Mouse (Mus musculus): ENCODE measurements around the gene Asb4. TPM values are rescaled to one million over a fixed set of nuclear protein-coding genes. Genes with fewer than 3 reads are reported as not detected.

Asb4 gene
- polyA plus RNA-seq, 1 experiment from 2014 or later: 15.4 TPM

DNA sequence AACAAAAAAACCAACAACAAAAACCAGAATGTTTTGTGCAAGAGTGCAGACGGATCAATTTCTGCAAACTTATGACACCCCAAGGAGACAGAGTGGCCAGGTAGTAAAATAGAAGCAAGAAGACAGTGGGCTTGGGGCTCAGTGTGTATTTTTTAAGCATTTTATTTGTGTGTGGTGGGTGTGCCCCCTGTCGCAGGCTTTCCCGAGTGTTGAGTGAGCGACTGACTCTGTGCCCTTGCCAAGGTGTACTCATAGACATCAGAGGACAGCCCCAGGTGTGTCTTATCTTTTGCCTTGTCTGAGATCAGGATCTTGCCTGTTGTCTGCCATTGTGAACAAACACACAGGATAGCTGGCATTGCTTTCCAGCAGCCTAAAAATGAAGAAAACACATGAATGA lies 63.8 kb downstream of the Asb4 start:
- Histone ChIP-seq H3K27ac (ENCODE audit: low read depth, low read length) (no peak overlapping the region), H3K9me3 (ENCODE audit: control insufficient read depth, low read length) (no peaks in the 10 kb centered on the region), H3K4me2 (ENCODE audit: low read length) (no peak overlapping the region), H3K4me3 (ENCODE audit: low read length) (no peak overlapping the region), H3K4me1 (ENCODE audit: control insufficient read depth, insufficient read depth, low read depth, low read length) (peaks cover 4% of the 10 kb centered on the region; the same call in 1 of the 2 replicates), H3K9ac (ENCODE audit: low read depth, low read length) (no peak overlapping the region), H3K27me3 (replicated peaks; ENCODE audit: control insufficient read depth, insufficient read depth, low read length) (no peaks in the 10 kb centered on the region; the same call in 1 of the 2 replicates), H3K36me3 (ENCODE audit: control insufficient read depth, insufficient read depth, low read length) (no peaks in the 10 kb centered on the region)
- 82% methylated on average over 4 of the region's 4 CpGs for WGBS
- no peak for ATAC-seq

GRCm38 (mm10) chr6:5447546-5447945 lies 64.4 kb downstream of the Asb4 start:
- ATAC-seq: peak; percentile 83
- no peak overlapping the region for H3K27ac ChIP-seq (ENCODE audit: low read depth, low read length)
- no peaks in the 10 kb centered on the region for H3K9me3 ChIP-seq (ENCODE audit: control insufficient read depth, low read length)
- H3K9ac ChIP-seq (ENCODE audit: low read depth, low read length): no peak overlapping the region
- H3K36me3 ChIP-seq (ENCODE audit: control insufficient read depth, insufficient read depth, low read length): no peaks in the 10 kb centered on the region
- WGBS: 31% methylated on average over 6 of the region's 6 CpGs
- no peak overlapping the region for H3K4me3 ChIP-seq (ENCODE audit: low read length)
- H3K4me2 ChIP-seq (ENCODE audit: low read length): no peak overlapping the region
- no peaks in the 10 kb centered on the region for H3K27me3 ChIP-seq (replicated peaks; ENCODE audit: control insufficient read depth, insufficient read depth, low read length)
- peaks cover 3% of the 10 kb centered on the region; the same call in 1 of the 2 replicates for H3K4me1 ChIP-seq (ENCODE audit: control insufficient read depth, insufficient read depth, low read depth, low read length)

DNA sequence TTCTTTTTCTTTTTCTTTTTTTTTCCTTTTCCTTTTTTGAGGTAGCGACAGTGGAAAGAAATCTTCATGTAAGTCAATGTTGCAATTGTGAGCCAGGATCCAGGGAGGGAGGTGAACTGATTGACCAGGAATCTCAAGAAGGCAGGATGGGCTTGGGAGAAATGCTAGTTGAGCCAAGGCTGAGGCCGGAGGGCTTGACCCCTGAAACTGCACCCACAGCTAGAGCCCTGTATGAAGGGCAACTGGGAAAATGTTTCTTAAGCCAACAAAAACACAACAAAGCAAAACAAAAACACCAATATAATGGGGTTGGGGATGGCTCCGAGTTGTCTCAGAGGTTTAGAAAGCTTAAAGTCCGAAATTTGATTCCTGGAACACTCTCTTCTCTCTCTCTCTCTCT lies 65.2 kb downstream of the Asb4 start:
- Histone ChIP-seq H3K27ac (ENCODE audit: low read depth, low read length) (no peak overlapping the region), H3K4me3 (ENCODE audit: low read length) (no peak overlapping the region), H3K27me3 (replicated peaks; ENCODE audit: control insufficient read depth, insufficient read depth, low read length) (no peaks in the 10 kb centered on the region), H3K9ac (ENCODE audit: low read depth, low read length) (no peak overlapping the region), H3K4me1 (ENCODE audit: control insufficient read depth, insufficient read depth, low read depth, low read length) (no peaks in the 10 kb centered on the region; the same call in 1 of the 2 replicates), H3K9me3 (ENCODE audit: control insufficient read depth, low read length) (no peaks in the 10 kb centered on the region), H3K36me3 (ENCODE audit: control insufficient read depth, insufficient read depth, low read length) (no peaks in the 10 kb centered on the region), H3K4me2 (ENCODE audit: low read length) (no peak overlapping the region)
- WGBS: 57% methylated on average over 4 of the region's 4 CpGs
- no peak for ATAC-seq

- no peak overlapping the region for H3K27ac ChIP-seq (ENCODE audit: low read depth, low read length)
- WGBS: 91% methylated on average over 5 of the region's 5 CpGs
- H3K4me3 ChIP-seq (ENCODE audit: low read length): no peak overlapping the region
- no peaks in the 10 kb centered on the region for H3K9me3 ChIP-seq (ENCODE audit: control insufficient read depth, low read length)
- H3K4me2 ChIP-seq (ENCODE audit: low read length): no peak overlapping the region
- no peaks in the 10 kb centered on the region for H3K4me1 ChIP-seq (ENCODE audit: control insufficient read depth, insufficient read depth, low read depth, low read length)
- ATAC-seq: no peak
- no peaks in the 10 kb centered on the region for H3K27me3 ChIP-seq (replicated peaks; ENCODE audit: control insufficient read depth, insufficient read depth, low read length)
- no peak overlapping the region for H3K9ac ChIP-seq (ENCODE audit: low read depth, low read length)
- H3K36me3 ChIP-seq (ENCODE audit: control insufficient read depth, insufficient read depth, low read length): no peaks in the 10 kb centered on the region
These were observed 66.7 kb downstream of the Asb4 start for GRCm38 (mm10) chr6:5449878-5450277.

- WGBS: 82% methylated on average over 3 of the region's 3 CpGs
These were observed 72.7 kb downstream of the Asb4 start for GRCm38 (mm10) chr6:5455836-5456235.

DNA sequence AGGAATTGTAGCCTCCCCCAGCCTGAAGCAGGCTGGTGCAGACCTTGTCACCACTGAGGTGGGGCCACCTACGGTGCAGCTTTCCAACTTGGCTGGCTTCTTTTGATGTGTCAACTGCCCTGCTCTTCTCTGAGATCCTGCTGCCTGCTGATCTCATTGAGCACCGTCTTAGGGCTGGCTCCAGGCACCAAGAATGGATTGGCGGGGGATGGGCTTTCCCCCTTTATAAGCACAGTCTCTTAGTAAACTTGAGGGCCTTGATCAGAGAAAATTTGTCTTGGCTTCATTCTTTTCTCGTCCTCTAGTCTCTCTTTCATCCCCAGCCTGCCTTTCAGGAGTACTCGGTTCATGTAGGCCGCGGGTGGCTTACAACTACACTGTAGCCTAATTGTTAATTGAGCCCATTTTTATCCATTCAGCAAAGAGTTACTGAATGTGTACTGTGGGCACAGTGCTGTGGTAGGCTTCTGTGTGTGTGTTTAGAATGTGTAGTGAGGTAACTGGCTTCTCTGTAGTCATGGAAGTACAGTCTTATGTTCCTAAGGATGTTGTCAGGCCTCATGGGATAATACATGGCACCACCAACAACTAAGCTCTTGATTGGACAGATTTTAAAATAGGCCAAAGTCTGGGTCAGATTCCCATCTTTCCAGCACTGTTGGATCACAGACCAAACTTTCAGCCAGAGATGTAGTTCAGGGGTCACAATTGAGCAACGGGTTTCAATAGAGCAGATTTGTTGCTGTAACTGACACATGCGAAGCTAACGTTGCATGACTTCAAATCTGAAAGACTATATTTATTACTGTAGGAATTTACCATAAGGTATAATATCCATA lies 87.5 kb downstream of the Asb4 start:
- Histone ChIP-seq H3K4me3 (ENCODE audit: low read length) (no peak overlapping the region), H3K9ac (ENCODE audit: low read depth, low read length) (no peak overlapping the region), H3K27me3 (replicated peaks; ENCODE audit: control insufficient read depth, insufficient read depth, low read length) (no peaks in the 10 kb centered on the region), H3K27ac (ENCODE audit: low read depth, low read length) (no peak overlapping the region), H3K9me3 (ENCODE audit: control insufficient read depth, low read length) (no peaks in the 10 kb centered on the region), H3K36me3 (ENCODE audit: control insufficient read depth, insufficient read depth, low read length) (no peaks in the 10 kb centered on the region), H3K4me2 (ENCODE audit: low read length) (no peak overlapping the region), H3K4me1 (ENCODE audit: control insufficient read depth, insufficient read depth, low read depth, low read length) (no peaks in the 10 kb centered on the region)
- WGBS: 68% methylated on average over 10 of the region's 10 CpGs
- ATAC-seq: peak; percentile 79

More at GRCm38 (mm10) chr6:5455836-5456235, 72.7 kb downstream of the Asb4 start:
- Histone ChIP-seq H3K9me3 (ENCODE audit: control insufficient read depth, low read length) (no peaks in the 10 kb centered on the region), H3K27me3 (replicated peaks; ENCODE audit: control insufficient read depth, insufficient read depth, low read length) (no peaks in the 10 kb centered on the region), H3K27ac (ENCODE audit: low read depth, low read length) (no peak overlapping the region), H3K4me3 (ENCODE audit: low read length) (no peak overlapping the region), H3K4me1 (ENCODE audit: control insufficient read depth, insufficient read depth, low read depth, low read length) (no peaks in the 10 kb centered on the region), H3K36me3 (ENCODE audit: control insufficient read depth, insufficient read depth, low read length) (no peaks in the 10 kb centered on the region), H3K4me2 (ENCODE audit: low read length) (no peak overlapping the region), H3K9ac (ENCODE audit: low read depth, low read length) (no peak overlapping the region)
- ATAC-seq: no peak

DNA sequence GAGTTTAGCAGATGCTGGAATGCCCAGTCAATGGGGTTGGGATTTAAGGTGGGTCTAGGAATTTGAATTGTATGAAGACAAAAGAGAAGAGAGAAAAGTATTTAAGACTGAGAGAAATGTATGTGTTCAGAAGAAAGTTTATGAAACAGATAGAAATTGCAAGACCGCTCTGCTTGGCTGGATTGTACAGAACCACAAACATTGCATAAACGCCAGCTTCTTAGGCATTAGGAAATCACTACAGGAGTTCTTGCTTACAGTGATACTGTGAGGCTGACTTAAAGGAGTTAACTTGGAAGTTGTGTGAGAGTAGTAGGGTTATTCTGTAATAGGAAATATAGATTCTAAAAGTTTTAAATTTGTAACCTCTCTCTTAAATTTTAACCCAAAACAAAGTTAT lies 89.5 kb downstream of the Asb4 start:
- ATAC-seq: no peak
- H3K9ac ChIP-seq (ENCODE audit: low read depth, low read length): no peak overlapping the region
- H3K4me1 ChIP-seq (ENCODE audit: control insufficient read depth, insufficient read depth, low read depth, low read length): no peaks in the 10 kb centered on the region
- no peak overlapping the region for H3K27ac ChIP-seq (ENCODE audit: low read depth, low read length)
- no peaks in the 10 kb centered on the region for H3K36me3 ChIP-seq (ENCODE audit: control insufficient read depth, insufficient read depth, low read length)
- no peaks in the 10 kb centered on the region for H3K27me3 ChIP-seq (replicated peaks; ENCODE audit: control insufficient read depth, insufficient read depth, low read length)
- no peak overlapping the region for H3K4me2 ChIP-seq (ENCODE audit: low read length)
- no peak overlapping the region for H3K4me3 ChIP-seq (ENCODE audit: low read length)
- WGBS: 93% methylated on average over 2 of the region's 2 CpGs
- H3K9me3 ChIP-seq (ENCODE audit: control insufficient read depth, low read length): no peaks in the 10 kb centered on the region

DNA sequence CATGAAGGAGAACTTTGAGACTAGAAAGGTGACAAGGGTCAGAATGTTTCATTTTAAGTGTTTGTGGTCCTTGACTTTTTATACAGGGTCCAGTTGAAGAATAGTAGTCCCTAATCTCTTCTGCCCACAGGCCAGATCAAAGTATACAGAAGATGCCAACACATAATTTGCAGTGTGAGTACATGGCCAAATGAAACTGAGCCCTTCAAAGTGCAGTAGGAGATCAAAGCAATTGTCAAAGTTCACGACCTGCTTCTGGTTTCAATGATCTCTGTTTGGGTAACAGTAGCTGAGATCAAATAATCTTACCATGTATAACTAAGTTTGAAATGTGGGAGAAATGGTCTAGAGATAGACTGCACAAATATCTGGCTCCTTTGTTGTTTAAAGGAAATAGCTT lies 90.8 kb downstream of the Asb4 start:
- no peak for ATAC-seq
- no peaks in the 10 kb centered on the region for H3K36me3 ChIP-seq (ENCODE audit: control insufficient read depth, insufficient read depth, low read length)
- H3K4me2 ChIP-seq (ENCODE audit: low read length): no peak overlapping the region
- no peak overlapping the region for H3K4me3 ChIP-seq (ENCODE audit: low read length)
- H3K9me3 ChIP-seq (ENCODE audit: control insufficient read depth, low read length): no peaks in the 10 kb centered on the region
- no peak overlapping the region for H3K9ac ChIP-seq (ENCODE audit: low read depth, low read length)
- 67% methylated on average over 1 of the region's 1 CpGs for WGBS
- H3K27me3 ChIP-seq (replicated peaks; ENCODE audit: control insufficient read depth, insufficient read depth, low read length): no peaks in the 10 kb centered on the region
- H3K4me1 ChIP-seq (ENCODE audit: control insufficient read depth, insufficient read depth, low read depth, low read length): no peaks in the 10 kb centered on the region
- no peak overlapping the region for H3K27ac ChIP-seq (ENCODE audit: low read depth, low read length)

- no peak overlapping the region for H3K4me3 ChIP-seq (ENCODE audit: low read length)
- H3K4me2 ChIP-seq (ENCODE audit: low read length): no peak overlapping the region
- H3K9ac ChIP-seq (ENCODE audit: low read depth, low read length): no peak overlapping the region
- no peaks in the 10 kb centered on the region for H3K27me3 ChIP-seq (replicated peaks; ENCODE audit: control insufficient read depth, insufficient read depth, low read length)
- no peak overlapping the region for H3K27ac ChIP-seq (ENCODE audit: low read depth, low read length)
- 89% methylated on average over 2 of the region's 2 CpGs for WGBS
- no peaks in the 10 kb centered on the region for H3K36me3 ChIP-seq (ENCODE audit: control insufficient read depth, insufficient read depth, low read length)
- no peak for ATAC-seq
- no peaks in the 10 kb centered on the region for H3K9me3 ChIP-seq (ENCODE audit: control insufficient read depth, low read length)
- no peaks in the 10 kb centered on the region for H3K4me1 ChIP-seq (ENCODE audit: control insufficient read depth, insufficient read depth, low read depth, low read length)
These were observed 97.9 kb downstream of the Asb4 start for GRCm38 (mm10) chr6:5481066-5481465.

All from hindbrain, embryonic 16.5 days (tissue).